Mouse (Mus musculus) ES-Bruce4 (cell line): Measurements from ENCODE around the gene Gm11084. TPM values are rescaled to one million over a fixed set of nuclear protein-coding genes. Genes with fewer than 3 reads are reported as not detected.

Experiments used
- H3K27ac ChIP-seq: 2 replicates; pipeline ENCODE4 v1.5.1; 2012; ENCODE audit warnings: low read length, inconsistent platforms; ENCODE audit not compliant: insufficient read depth
- H3K27me3 ChIP-seq: 2 replicates; pipeline ENCODE4 v1.6.1; 2012; ENCODE audit warnings: mild to moderate bottlenecking, low read length, inconsistent platforms; ENCODE audit not compliant: control insufficient read depth, poor library complexity, insufficient read depth, severe bottlenecking
- H3K36me3 ChIP-seq: 2 replicates; pipeline ENCODE4 v1.6.1; 2012; ENCODE audit warnings: inconsistent platforms, mild to moderate bottlenecking, low read length, moderate library complexity; ENCODE audit not compliant: control insufficient read depth, poor library complexity, insufficient read depth, severe bottlenecking
- H3K4me1 ChIP-seq: one replicate; pipeline ENCODE4 v1.8.1; 2011; ENCODE audit warnings: low read length; ENCODE audit not compliant: control insufficient read depth, insufficient read depth
- H3K4me3 ChIP-seq: 2 replicates; pipeline ENCODE4 v1.5.1; 2011; ENCODE audit warnings: low read depth, mild to moderate bottlenecking, low read length
- H3K9ac ChIP-seq: 2 replicates; pipeline ENCODE4 v1.6.1; 2012; ENCODE audit warnings: low read depth, mild to moderate bottlenecking, inconsistent platforms; ENCODE audit not compliant: poor library complexity, severe bottlenecking
- H3K9me3 ChIP-seq: replicated peaks from 2 replicates; pipeline ENCODE4 v1.6.1; 2012; ENCODE audit warnings: mild to moderate bottlenecking, low read length, inconsistent platforms; ENCODE audit not compliant: control insufficient read depth, poor library complexity, insufficient read depth, severe bottlenecking
- CTCF ChIP-seq: IDR thresholded peaks from one replicate; pipeline ENCODE4 v1.8.1; 2011; ENCODE audit warnings: low read depth, low read length
- EP300 ChIP-seq: IDR thresholded peaks from 2 replicates; pipeline ENCODE4 v1.6.1; 2011; ENCODE audit warnings: low read depth, low read length; ENCODE audit not compliant: insufficient read depth
- POLR2A ChIP-seq: IDR thresholded peaks from one replicate; pipeline ENCODE4 v1.8.1; 2011; ENCODE audit warnings: low read length; ENCODE audit not compliant: insufficient read depth
- polyA plus RNA-seq: library from polyadenylated mRNA; stranded (reverse); fragments of >200 nt; gene quantifications from 2 replicates; pipeline ENCODE4 v1.2.4, GENCODE M21; 2011; ENCODE audit warnings: low read depth; ENCODE audit not compliant: missing spikeins, insufficient read depth, insufficient read length

The Gm11084 gene
- polyA plus RNA-seq, 1 experiment, result not detected

DNA sequence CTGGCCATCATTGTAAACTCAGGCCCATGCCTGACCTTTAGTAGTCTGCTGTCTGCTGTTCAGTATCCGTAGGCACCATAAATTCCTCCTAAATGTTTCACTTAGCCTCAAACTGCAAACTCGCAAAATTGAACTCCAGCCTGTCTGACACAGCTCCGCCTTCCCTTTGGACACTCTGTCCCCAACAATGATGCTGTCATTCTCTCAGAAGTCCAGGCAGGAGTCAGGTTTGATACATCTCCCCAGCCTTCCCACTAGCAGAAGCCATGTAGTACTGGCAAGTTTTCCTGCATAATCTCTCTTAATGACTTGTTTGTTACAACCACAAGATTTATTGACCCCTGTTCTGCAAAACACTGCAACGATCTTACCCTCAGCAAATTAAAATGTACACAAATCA, 1.7 kb downstream of the Gm11084 start:
- no peak overlapping the region; the same call in 1 of the 2 replicates for H3K27ac ChIP-seq

DNA sequence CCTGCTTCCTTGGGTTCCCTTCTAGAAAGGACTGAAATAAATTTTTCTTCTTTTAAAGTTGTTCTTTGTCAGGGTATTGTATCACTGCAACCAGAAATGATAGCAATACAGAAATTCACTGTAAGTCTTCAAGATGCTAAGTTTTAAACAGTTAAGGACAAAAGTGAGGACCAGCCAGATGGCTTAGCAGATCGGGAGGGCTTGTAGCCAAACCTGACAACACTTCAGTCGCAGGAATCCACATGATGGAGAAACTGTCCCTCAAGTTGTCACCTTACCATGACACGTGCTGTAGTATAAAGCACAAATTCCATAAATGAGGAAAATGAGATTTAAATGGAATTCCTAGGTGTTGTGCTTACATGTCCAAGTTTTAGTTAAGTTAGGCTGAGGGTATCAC, 3.3 kb downstream of the Gm11084 start:
- no peaks in the 10 kb centered on the region; the same call in 1 of the 2 replicates for H3K36me3 ChIP-seq
- H3K27ac ChIP-seq, result no peak overlapping the region
- H3K27me3 ChIP-seq, result no peaks in the 10 kb centered on the region
- peaks cover 9% of the 10 kb centered on the region for H3K4me1 ChIP-seq
- TF ChIP-seq EP300 (no peak), POLR2A (no peak), CTCF (no peak)
- no peak overlapping the region for H3K4me3 ChIP-seq
- peaks cover 1% of the 10 kb centered on the region for H3K9me3 ChIP-seq
- H3K9ac ChIP-seq, result no peak overlapping the region

More for the DNA sequence above, 1.7 kb downstream of the Gm11084 start:
- TF ChIP-seq EP300, result no peak
- TF ChIP-seq POLR2A, result no peak
- no peak for TF ChIP-seq CTCF
- Histone ChIP-seq H3K4me1 (peaks cover 9% of the 10 kb centered on the region), H3K9ac (no peak overlapping the region), H3K36me3 (no peaks in the 10 kb centered on the region; the same call in 1 of the 2 replicates), H3K4me3 (no peak overlapping the region), H3K9me3 (peaks cover 13% of the 10 kb centered on the region), H3K27me3 (no peaks in the 10 kb centered on the region)

DNA sequence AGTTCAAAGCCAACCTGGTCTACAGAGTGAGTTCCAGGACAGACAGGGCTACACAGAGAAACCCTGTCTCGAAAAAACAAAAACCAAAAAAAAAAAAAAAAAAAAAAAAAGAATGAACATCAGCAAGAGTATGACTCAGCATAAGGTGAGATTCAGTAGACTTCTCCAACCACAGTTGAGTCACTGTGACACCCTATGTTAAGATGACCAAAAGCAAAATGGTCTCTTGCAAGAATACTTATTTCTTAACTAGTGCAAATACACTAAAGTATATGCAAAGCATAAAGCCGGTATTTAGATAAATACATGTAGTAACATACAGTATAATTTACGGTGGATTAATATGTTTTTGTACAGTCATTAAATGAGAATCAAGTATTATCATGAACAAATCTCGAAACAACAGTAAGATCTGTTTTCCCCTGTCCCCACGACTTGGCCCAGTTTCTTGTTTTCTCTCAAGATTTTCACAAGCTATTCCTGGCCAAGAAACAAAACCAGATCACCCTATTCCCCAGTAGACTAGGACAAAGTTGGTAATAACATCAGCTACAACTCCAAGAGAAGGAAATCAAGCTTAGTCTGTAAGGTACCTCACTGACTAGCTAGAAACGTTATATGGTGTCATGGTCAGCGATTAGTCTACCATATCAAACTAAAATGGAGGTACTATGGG, 4.3 kb downstream of the Gm11084 start:
- no peak overlapping the region for H3K4me3 ChIP-seq
- H3K27ac ChIP-seq, result peak overlapping the region; percentile 84; the same call in 1 of the 2 replicates
- TF ChIP-seq POLR2A (no peak), EP300 (no peak), CTCF (no peak)
- no peak overlapping the region for H3K9ac ChIP-seq
- peaks cover 10% of the 10 kb centered on the region for H3K4me1 ChIP-seq
- no peaks in the 10 kb centered on the region for H3K27me3 ChIP-seq
- no peaks in the 10 kb centered on the region for H3K9me3 ChIP-seq
- peaks cover 2% of the 10 kb centered on the region for H3K36me3 ChIP-seq

DNA sequence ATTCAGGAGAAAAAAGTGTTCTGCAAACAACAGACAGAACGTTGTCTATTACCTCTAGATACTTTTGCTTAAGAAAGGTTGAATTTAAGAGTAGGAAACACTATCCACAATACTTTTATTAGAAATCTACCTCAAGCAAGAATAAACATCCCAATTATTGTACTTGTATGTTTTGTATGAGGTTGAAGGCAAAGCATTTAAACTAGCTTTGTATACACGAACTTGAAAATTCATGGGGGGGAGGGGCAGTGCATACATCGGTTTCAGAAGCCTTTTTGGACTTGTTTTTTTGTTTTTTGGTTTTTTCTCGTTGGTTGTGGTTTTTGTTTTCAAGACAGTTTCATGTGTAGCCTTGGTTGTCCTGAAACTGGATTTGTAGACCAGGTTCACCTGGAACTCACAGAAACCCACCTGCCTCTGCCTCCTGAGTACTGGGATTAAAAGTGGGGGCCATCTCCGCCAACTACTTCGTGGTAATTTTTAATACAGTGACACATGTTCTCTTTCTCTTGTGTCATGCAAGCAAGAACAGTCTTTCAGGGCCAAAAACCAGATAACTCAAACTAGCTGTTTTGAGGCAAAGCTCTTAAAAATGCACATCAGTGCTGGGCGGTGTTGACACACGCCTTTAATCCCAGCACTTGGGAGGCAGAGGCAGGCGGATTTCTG, 4.9 kb downstream of the Gm11084 start:
- TF ChIP-seq POLR2A (no peak), EP300 (no peak)
- Histone ChIP-seq H3K27ac (peak overlapping the region; percentile 84), H3K9me3 (no peaks in the 10 kb centered on the region), H3K36me3 (peaks cover 7% of the 10 kb centered on the region), H3K4me3 (no peak overlapping the region), H3K4me1 (peaks cover 11% of the 10 kb centered on the region), H3K27me3 (no peaks in the 10 kb centered on the region), H3K9ac (peak overlapping the region; percentile 100)

DNA sequence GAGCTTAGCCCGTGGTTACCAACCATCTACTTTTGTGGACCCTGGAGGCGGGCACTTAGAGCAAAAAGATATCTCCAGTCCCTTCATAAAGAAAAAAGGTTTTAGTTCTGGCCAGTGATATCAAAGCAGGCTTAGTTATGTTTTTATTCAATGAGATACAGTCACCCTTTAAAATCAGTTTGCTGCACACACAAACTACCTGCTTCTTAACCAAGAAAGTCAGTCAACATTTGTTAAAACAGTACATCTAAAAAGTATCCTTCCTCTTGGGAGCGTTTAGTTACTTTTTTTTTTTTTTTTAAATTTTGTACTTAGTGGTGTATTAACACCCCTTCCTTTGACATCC, 5.5 kb downstream of the Gm11084 start:
- Histone ChIP-seq H3K4me1 (peaks cover 11% of the 10 kb centered on the region), H3K27me3 (no peaks in the 10 kb centered on the region), H3K36me3 (peaks cover 11% of the 10 kb centered on the region), H3K4me3 (peak overlapping the region; percentile 90), H3K27ac (peak overlapping the region; percentile 82), H3K9me3 (no peaks in the 10 kb centered on the region), H3K9ac (peak overlapping the region; percentile 100)
- no peak for TF ChIP-seq EP300
- TF ChIP-seq POLR2A, result no peak
- no peak for TF ChIP-seq CTCF
